Mouse (Mus musculus): ENCODE results near the gene Mcpt2.
A peak's percentile ranks its signal among the peaks of the same experiment; 100 is the strongest.

- no peak for TF ChIP-seq IRF4 (IDR thresholded peaks at IDR 0.05; ENCODE audit: low read depth, low read length)
- no peak for TF ChIP-seq SMC3 (IDR thresholded peaks at IDR 0.05; ENCODE audit: low read depth, low read length)
- TF ChIP-seq CTCF (conservative IDR thresholded peaks at IDR 0.05 in 1 of 2, IDR thresholded peaks at IDR 0.05 in 1 of 2; ENCODE audit: low read depth in 2 of 2, low read length in 2 of 2) = peak in 1 of 2 experiments; percentile 8; a peak in 1 of 4 replicates
- TF ChIP-seq ETS1 (conservative IDR thresholded peaks at IDR 0.05; ENCODE audit: low read depth, low read length) = no peak
- no peak for TF ChIP-seq SIN3A (IDR thresholded peaks at IDR 0.05; ENCODE audit: low read length)
- no peak for TF ChIP-seq TCF12 (IDR thresholded peaks at IDR 0.05; ENCODE audit: low read depth, low read length)
- no peak for TF ChIP-seq KAT2A (IDR thresholded peaks at IDR 0.05; ENCODE audit: insufficient replicate concordance, low read length)
- TF ChIP-seq CHD1 (IDR thresholded peaks at IDR 0.05; ENCODE audit: low read depth, low read length) = no peak
- no peak for TF ChIP-seq NRF1 (IDR thresholded peaks at IDR 0.05; ENCODE audit: low read depth, low read length)
- TF ChIP-seq ZNF384 (IDR thresholded peaks at IDR 0.05; ENCODE audit: low read depth, low read length) = no peak
- TF ChIP-seq MAX (IDR thresholded peaks at IDR 0.05; ENCODE audit: low read length) = no peak
- TF ChIP-seq PAX5 (IDR thresholded peaks at IDR 0.05; ENCODE audit: low read length) = no peak
These were observed 13.6 kb downstream of the Mcpt2 start for GRCm38 (mm10) chr14:56055408-56055807.

All from CH12.LX (cell line).